Mouse (Mus musculus) intestine, embryonic 14.5 days (tissue): ENCODE results near the gene Shroom1. TPM values are rescaled to one million over a fixed set of nuclear protein-coding genes. Genes with fewer than 3 reads are reported as not detected.

Source experiments
- ATAC-seq: fragments of 200-750 bp; cut with Nextera tagmentation; replicated peaks from 2 replicates; pipeline ENCODE4 v1.8.0; 2017; ENCODE audit warnings: low read depth, moderate number of reproducible peaks, moderate TSS enrichment, moderate library complexity; ENCODE audit not compliant: low FRiP score, low TSS enrichment
- DNase-seq: peaks from one replicate; pipeline ENCODE4 v3.0.0-alpha.2; 2018; ENCODE audit warnings: low spot score
- H3K27ac ChIP-seq: fragments of 300-500 bp; sonication (generic); 2 replicates; pipeline ENCODE4 v1.5.1; 2014; ENCODE audit warnings: low read depth, mild to moderate bottlenecking, control low read depth
- H3K27me3 ChIP-seq: fragments of 300-500 bp; sonication (generic); replicated peaks from 2 replicates; pipeline ENCODE4 v1.6.1; 2014; ENCODE audit warnings: low read length, control low read depth; ENCODE audit not compliant: control insufficient read depth, insufficient read depth
- H3K36me3 ChIP-seq: fragments of 300-500 bp; sonication (generic); 2 replicates; pipeline ENCODE4 v1.6.1; 2014; ENCODE audit warnings: low read length, control low read depth; ENCODE audit not compliant: control insufficient read depth, insufficient read depth
- H3K4me1 ChIP-seq: fragments of 300-500 bp; sonication (generic); replicated peaks from 2 replicates; pipeline ENCODE4 v1.6.1; 2014; ENCODE audit warnings: low read length, control low read depth, mixed read lengths; ENCODE audit not compliant: control insufficient read depth, insufficient read depth
- H3K4me2 ChIP-seq: fragments of 300-500 bp; sonication (generic); 2 replicates; pipeline ENCODE4 v1.6.1; 2014; ENCODE audit warnings: low read length
- H3K4me3 ChIP-seq: fragments of 300-500 bp; sonication (generic); 2 replicates; pipeline ENCODE4 v1.5.1; 2014; ENCODE audit warnings: low read depth, low read length, control low read depth, mixed read lengths
- H3K9ac ChIP-seq: fragments of 300-500 bp; sonication (generic); 2 replicates; pipeline ENCODE4 v1.6.1; 2014; ENCODE audit warnings: mild to moderate bottlenecking, low read length
- H3K9me3 ChIP-seq: fragments of 300-500 bp; sonication (generic); 2 replicates; pipeline ENCODE4 v1.6.1; 2016; ENCODE audit warnings: low read length, control low read depth; ENCODE audit not compliant: control insufficient read depth
- WGBS: fragments of 180-500 bp; shearing (Covaris S2); extraction: QIAGEN DNeasy Blood & Tissue Kit; methylation state at CpG from one replicate; pipeline ENCODE4 v1.1.7; 2014; 5-methylcytosine and 5-hydroxymethylcytosine counted together
- polyA plus RNA-seq: library from polyadenylated mRNA; unstranded; fragments of >200 nt; fragmentation: Nextera tagmentation; extraction: Ambion mirVana; gene quantifications from 2 replicates; pipeline ENCODE4 v1.2.1, GENCODE M21; 2014

The Shroom1 gene
- polyA plus RNA-seq, 1 experiment from 2014 or later: 0.97 TPM

GRCm38 (mm10) chr11:53466231-53466971 lies 9.4 kb downstream of the Shroom1 start:
- H3K4me1 ChIP-seq: peaks cover 4% of the 10 kb centered on the region; the same call in 1 of the 2 replicates
- peak; percentile 91 for DNase-seq
- WGBS: 9% methylated on average over 40 of the region's 40 CpGs
- peak overlapping the region; percentile 32 for H3K4me3 ChIP-seq
- H3K4me2 ChIP-seq: peak overlapping the region; percentile 55
- H3K27ac ChIP-seq: no peak overlapping the region
- H3K9ac ChIP-seq: no peak overlapping the region
- H3K9me3 ChIP-seq: no peaks in the 10 kb centered on the region
- peaks cover 65% of the 10 kb centered on the region for H3K27me3 ChIP-seq
- peak; percentile 24; the same call in 1 of the 2 replicates for ATAC-seq
- no peaks in the 10 kb centered on the region for H3K36me3 ChIP-seq

GRCm38 (mm10) chr11:53469294-53469967 lies 12.4 kb downstream of the Shroom1 start:
- Histone ChIP-seq H3K9ac (no peak overlapping the region), H3K4me3 (no peak overlapping the region), H3K9me3 (no peaks in the 10 kb centered on the region), H3K27ac (no peak overlapping the region), H3K4me1 (peaks cover 4% of the 10 kb centered on the region; the same call in 1 of the 2 replicates), H3K4me2 (peak overlapping the region; percentile 44), H3K36me3 (no peaks in the 10 kb centered on the region), H3K27me3 (peaks cover 41% of the 10 kb centered on the region)
- DNase-seq (no peak), ATAC-seq (no peak; the same call in 1 of the 2 replicates)
- WGBS: 42% methylated on average over 16 of the region's 16 CpGs

DNA sequence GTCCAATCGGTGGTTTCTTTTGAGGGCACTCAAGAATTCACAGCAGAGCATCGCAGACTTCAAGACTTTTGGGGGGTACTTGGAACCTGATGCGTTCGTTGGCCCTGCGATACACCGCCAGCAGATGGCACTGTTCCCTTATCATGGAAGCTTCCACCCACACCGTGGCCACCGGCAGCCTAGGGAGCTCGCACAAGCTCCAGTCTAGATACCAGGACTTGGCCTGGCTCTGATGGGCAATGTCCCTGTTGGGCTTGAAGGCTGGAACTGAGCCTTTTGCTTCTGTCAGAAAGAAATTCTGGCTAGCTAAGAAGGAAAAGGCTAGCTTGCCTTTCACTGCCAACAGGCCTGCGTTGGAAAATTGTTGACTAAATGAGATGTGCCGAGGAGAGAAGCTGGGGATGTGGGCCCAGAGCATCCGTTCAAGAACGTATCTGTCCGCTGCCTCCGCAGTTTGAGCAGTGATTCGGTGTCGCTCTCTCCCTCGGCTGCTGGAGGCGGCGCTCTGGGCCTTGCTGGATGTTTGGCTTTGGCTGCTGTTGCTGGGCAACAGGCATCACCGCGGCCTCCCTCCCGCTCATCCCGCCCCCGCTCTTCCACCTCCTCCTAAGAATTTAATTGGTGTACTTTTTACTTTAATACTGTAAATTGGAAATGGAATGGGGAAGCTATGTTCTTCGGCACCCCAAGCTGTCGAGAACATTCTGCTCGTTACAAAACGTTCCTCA lies 13.1 kb downstream of the Shroom1 start, which contains the start of gene Gm9837:
Gene Gm9837 (minus strand): TSS at position 512 of the 728 bp plus-strand sequence.
- peaks cover 40% of the 10 kb centered on the region for H3K27me3 ChIP-seq
- peaks cover 4% of the 10 kb centered on the region; the same call in 1 of the 2 replicates for H3K4me1 ChIP-seq
- 3% methylated on average over 29 of the region's 29 CpGs for WGBS
- H3K4me2 ChIP-seq: peak within 1 kb of the TSS; percentile 44
- ATAC-seq (peak; percentile 77), DNase-seq (peak; percentile 93)
- H3K27ac ChIP-seq: no peak within 1 kb of the TSS
- 0 out of 2 replicates have a peak within 1 kb of the TSS, but pooled peaks have one; percentile 10 for H3K4me3 ChIP-seq
- no peak within 1 kb of the TSS for H3K9ac ChIP-seq
- H3K9me3 ChIP-seq: no peaks in the 10 kb centered on the region
- no peaks in the 10 kb centered on the region for H3K36me3 ChIP-seq

GRCm38 (mm10) chr11:53472709-53473108 lies 15.7 kb downstream of the Shroom1 start:
- H3K36me3 ChIP-seq: no peaks in the 10 kb centered on the region
- no peak overlapping the region for H3K4me2 ChIP-seq
- H3K9me3 ChIP-seq: no peaks in the 10 kb centered on the region
- 71% methylated on average over 3 of the region's 3 CpGs for WGBS
- no peak overlapping the region for H3K27ac ChIP-seq
- peaks cover 53% of the 10 kb centered on the region for H3K27me3 ChIP-seq
- no peak for ATAC-seq
- H3K9ac ChIP-seq: no peak overlapping the region
- H3K4me1 ChIP-seq: no peaks in the 10 kb centered on the region; the same call in 1 of the 2 replicates
- H3K4me3 ChIP-seq: no peak overlapping the region
- DNase-seq: no peak

DNA sequence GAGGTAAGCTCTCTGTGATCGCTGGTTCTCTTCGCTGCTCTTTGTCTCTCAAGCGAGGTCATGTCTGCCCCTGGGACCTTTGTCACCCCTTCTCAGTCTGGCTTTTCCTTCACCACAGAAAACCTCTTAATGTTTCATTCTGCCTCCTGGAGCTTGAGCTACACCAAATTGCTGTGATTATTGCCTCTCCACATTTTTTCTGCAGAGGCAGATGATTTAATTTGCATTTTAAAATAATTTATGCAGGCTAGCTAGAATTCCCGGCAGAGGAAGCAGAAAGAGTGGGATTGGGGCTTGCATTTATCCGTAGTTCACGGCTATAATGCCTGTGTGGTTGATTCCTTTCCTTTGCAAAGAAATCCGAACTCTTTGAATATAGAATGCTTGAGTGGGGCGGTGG lies 18.6 kb downstream of the Shroom1 start:
- H3K27me3 ChIP-seq: peaks cover 74% of the 10 kb centered on the region

DNA sequence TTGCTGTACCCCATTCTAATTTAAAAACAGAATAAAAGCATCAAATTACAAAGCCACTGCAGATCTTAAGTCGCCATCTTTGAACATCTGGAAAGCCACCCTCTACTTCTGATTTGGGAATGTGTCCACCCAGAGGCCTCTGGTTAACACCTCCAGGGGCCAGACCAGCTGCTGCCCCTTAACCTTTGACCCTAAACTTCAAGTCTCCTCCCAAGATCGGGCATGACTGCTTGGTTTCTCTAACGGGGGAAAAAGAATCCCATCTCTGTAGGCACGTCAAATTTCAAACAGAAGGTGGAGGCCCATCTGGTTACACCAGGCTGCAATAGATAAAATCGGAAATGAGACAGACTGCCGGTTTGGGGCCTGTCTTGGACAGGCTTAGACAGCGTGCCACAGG lies 20.8 kb downstream of the Shroom1 start:
- peaks cover 4% of the 10 kb centered on the region; the same call in 1 of the 2 replicates for H3K4me1 ChIP-seq
- H3K9ac ChIP-seq: no peak overlapping the region
- DNase-seq (no peak), ATAC-seq (no peak)
- H3K4me3 ChIP-seq: no peak overlapping the region
- no peak overlapping the region for H3K27ac ChIP-seq
- 0 out of 2 replicates have a peak, but pooled peaks cover 4% of the 10 kb centered on the region for H3K9me3 ChIP-seq
- 49% methylated on average over 7 of the region's 7 CpGs for WGBS
- no peak overlapping the region for H3K4me2 ChIP-seq
- peaks cover 75% of the 10 kb centered on the region for H3K27me3 ChIP-seq
- no peaks in the 10 kb centered on the region for H3K36me3 ChIP-seq

More for the DNA sequence above, 18.6 kb downstream of the Shroom1 start:
- no peak for DNase-seq
- Histone ChIP-seq H3K9me3 (0 out of 2 replicates have a peak, but pooled peaks cover 4% of the 10 kb centered on the region), H3K9ac (no peak overlapping the region), H3K4me3 (no peak overlapping the region), H3K4me2 (no peak overlapping the region), H3K36me3 (no peaks in the 10 kb centered on the region), H3K4me1 (peaks cover 4% of the 10 kb centered on the region; the same call in 1 of the 2 replicates), H3K27ac (no peak overlapping the region)
- no peak for ATAC-seq
- 34% methylated on average over 8 of the region's 8 CpGs for WGBS

DNA sequence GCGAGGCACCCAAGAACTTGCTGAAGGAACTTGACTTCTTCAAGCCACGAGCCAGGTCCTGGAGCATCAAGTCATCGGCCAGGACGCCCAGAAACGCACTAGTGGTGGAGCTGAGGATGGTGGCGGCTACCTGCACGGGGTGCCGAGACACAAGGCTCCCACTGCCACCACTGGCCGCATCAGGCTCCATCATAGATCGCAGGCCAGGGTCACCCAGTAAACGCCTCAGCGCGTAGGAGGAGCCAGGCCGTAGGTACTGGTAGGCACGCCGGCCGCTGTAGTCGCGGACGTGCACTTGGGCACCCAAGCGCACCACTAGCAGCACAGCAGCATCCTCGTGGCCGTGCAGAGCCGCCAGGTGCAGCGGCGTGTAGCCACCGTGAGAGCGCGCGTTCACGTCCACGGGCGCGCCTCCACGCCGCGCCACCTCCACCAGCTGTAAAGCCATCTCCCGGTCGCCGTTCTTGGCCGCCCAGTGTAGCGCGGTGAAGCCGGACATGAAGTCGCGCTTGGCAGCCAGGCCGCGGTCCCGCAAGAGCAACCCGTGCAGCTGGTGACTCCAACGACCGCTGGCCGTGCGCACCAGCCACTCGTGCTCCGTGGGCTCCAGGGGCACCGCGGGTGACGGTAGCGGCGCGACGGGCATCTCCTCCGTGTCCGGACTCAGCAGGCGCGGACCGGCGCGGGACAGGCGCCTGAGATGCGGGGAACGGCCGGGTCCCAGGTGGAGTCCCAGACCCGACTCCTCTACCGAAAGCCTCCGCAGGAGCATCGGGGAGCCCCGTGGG lies 21.6 kb downstream of the Shroom1 start:
- no peak overlapping the region for H3K27ac ChIP-seq
- H3K9me3 ChIP-seq: 0 out of 2 replicates have a peak, but pooled peaks cover 4% of the 10 kb centered on the region
- H3K4me2 ChIP-seq: peak overlapping the region; percentile 62
- peaks cover 4% of the 10 kb centered on the region; the same call in 1 of the 2 replicates for H3K4me1 ChIP-seq
- peak; percentile 67 for DNase-seq
- WGBS: 5% methylated on average over 79 of the region's 79 CpGs
- no peak; the same call in 1 of the 2 replicates for ATAC-seq
- peak overlapping the region; percentile 36 for H3K4me3 ChIP-seq
- H3K9ac ChIP-seq: 0 out of 2 replicates have a peak overlapping the region, but pooled peaks have one; percentile 14
- H3K27me3 ChIP-seq: peaks cover 75% of the 10 kb centered on the region
- no peaks in the 10 kb centered on the region for H3K36me3 ChIP-seq
